Mouse (Mus musculus) thymus, postnatal 25 days (tissue): ENCODE data around the gene Atg16l1.

Source experiments
- DNase-seq: peaks from one replicate; pipeline ENCODE4 v3.0.0; 2022

Atg16l1 gene

GRCm38 (mm10) chr1:87837018-87837417, 81.3 kb downstream of the Atg16l1 start:
- no peak for DNase-seq

GRCm38 (mm10) chr1:87840411-87841208, 84.9 kb downstream of the Atg16l1 start:
- no peak for DNase-seq
